Mouse (Mus musculus): Measurements from ENCODE around the gene Nup88.

GRCm38 (mm10) chr11:70969271-70969794 lies 440 bp downstream of the Nup88 start:
- no peak for TF ChIP-seq CTCF (conservative IDR thresholded peaks at IDR 0.05; ENCODE audit: low read length)
- no peak for TF ChIP-seq NANOG (IDR thresholded peaks at IDR 0.05; ENCODE audit: borderline replicate concordance, low read length)
